Mouse (Mus musculus) CH12.LX (cell line): ENCODE data around the gene Otos. TPM values are rescaled to one million over a fixed set of nuclear protein-coding genes. Genes with fewer than 3 reads are reported as not detected.

Experiments
- DNase-seq: peaks from one replicate; pipeline ENCODE4 v3.0.0-alpha.2; 2013; ENCODE audit errors: extremely low read depth
- H3K27ac ChIP-seq: 2 replicates; pipeline ENCODE4 v1.5.1; 2012; ENCODE audit warnings: low read depth, mild to moderate bottlenecking, control low read depth, moderate library complexity; ENCODE audit not compliant: insufficient read depth
- H3K27me3 ChIP-seq: replicated peaks from 2 replicates; pipeline ENCODE3; 2012; ENCODE audit warnings: inconsistent platforms
- H3K36me3 ChIP-seq, 2 experiments: replicated peaks in 1 of 2; 2 replicates each; pipeline versions ENCODE3 to v1.6.1; 2012; ENCODE audit warnings: inconsistent platforms in 1 of 2, low read length in 1 of 2, mild to moderate bottlenecking in 1 of 2, mixed read lengths in 1 of 2, moderate library complexity in 1 of 2; ENCODE audit not compliant: control insufficient read depth in 1 of 2, insufficient read depth in 1 of 2
- H3K4me1 ChIP-seq, 2 experiments: 2 replicates each; pipeline ENCODE4 v1.6.1; 2012; ENCODE audit warnings: inconsistent platforms in 1 of 2, moderate library complexity in 1 of 2; ENCODE audit not compliant: insufficient read depth in 2 of 2, control insufficient read depth in 1 of 2
- H3K4me2 ChIP-seq: 2 replicates; pipeline ENCODE4 v1.6.1; 2012; ENCODE audit warnings: low read depth, mild to moderate bottlenecking, control low read depth; ENCODE audit not compliant: poor library complexity, insufficient read depth, severe bottlenecking
- H3K4me3 ChIP-seq, 3 experiments: fragments of 150-350 bp in 1 of 3; sonication (generic) in 1 of 3; replicated peaks in 1 of 3; 2 replicates each; pipeline versions ENCODE3 to v1.5.1; 2011 to 2012; ENCODE audit warnings: low read depth in 2 of 3, low read length in 2 of 3, mild to moderate bottlenecking in 2 of 3, moderate library complexity in 2 of 3, control low read depth in 1 of 3, improper control_type of control experiment in 1 of 3, inconsistent platforms in 1 of 3, mixed read lengths in 1 of 3; ENCODE audit not compliant: poor library complexity in 1 of 3
- H3K79me2 ChIP-seq: replicated peaks from 2 replicates; pipeline ENCODE4 v1.6.1; 2012; ENCODE audit warnings: mild to moderate bottlenecking, moderate library complexity; ENCODE audit not compliant: control insufficient read depth, poor library complexity, insufficient read depth, severe bottlenecking; ENCODE audit errors: extremely low read depth
- H3K9ac ChIP-seq: 2 replicates; pipeline ENCODE4 v1.6.1; 2012; ENCODE audit warnings: low read depth, mild to moderate bottlenecking, control low read depth, moderate library complexity; ENCODE audit not compliant: insufficient read depth
- H3K9me3 ChIP-seq: replicated peaks from 2 replicates; pipeline ENCODE3; 2012; ENCODE audit warnings: low read length, inconsistent platforms, mixed read lengths
- BHLHE40 ChIP-seq: IDR thresholded peaks from 2 replicates; pipeline ENCODE4 v1.6.1; 2011; ENCODE audit warnings: mild to moderate bottlenecking, low read depth, low read length, improper control_type of control experiment
- CTCF ChIP-seq, 2 experiments: IDR thresholded peaks in 1 of 2; conservative IDR thresholded peaks in 1 of 2; 2 replicates each; pipeline ENCODE4 v1.5.1; 2011 to 2012; ENCODE audit warnings: low read depth in 2 of 2, low read length in 2 of 2, improper control_type of control experiment in 1 of 2, inconsistent platforms in 1 of 2, mild to moderate bottlenecking in 1 of 2, moderate library complexity in 1 of 2
- E2F4 ChIP-seq: IDR thresholded peaks from 2 replicates; pipeline ENCODE4 v1.6.1; 2011; ENCODE audit warnings: low read depth, low read length, improper control_type of control experiment; ENCODE audit not compliant: insufficient replicate concordance
- ELF1 ChIP-seq: IDR thresholded peaks from 2 replicates; pipeline ENCODE4 v1.6.1; 2014; ENCODE audit warnings: low read depth, mild to moderate bottlenecking, inconsistent platforms, low read length, improper control_type of control experiment
- ETS1 ChIP-seq: conservative IDR thresholded peaks from 2 replicates; pipeline ENCODE4 v1.6.1; 2012; ENCODE audit warnings: low read depth, mild to moderate bottlenecking, inconsistent platforms, low read length, improper control_type of control experiment, moderate library complexity
- GABPA ChIP-seq: IDR thresholded peaks from 2 replicates; pipeline ENCODE4 v1.6.1; 2012; ENCODE audit warnings: low read depth, low read length, improper control_type of control experiment, inconsistent platforms; ENCODE audit not compliant: insufficient replicate concordance
- JUN ChIP-seq: IDR thresholded peaks from 2 replicates; pipeline ENCODE4 v1.6.1; 2011; ENCODE audit warnings: low read depth, mild to moderate bottlenecking, low read length, improper control_type of control experiment, moderate library complexity; ENCODE audit not compliant: insufficient read depth
- KAT2A ChIP-seq: IDR thresholded peaks from 2 replicates; pipeline ENCODE4 v1.6.1; 2012; ENCODE audit warnings: low read length, improper control_type of control experiment, inconsistent platforms; ENCODE audit not compliant: insufficient replicate concordance
- MXI1 ChIP-seq: IDR thresholded peaks from 2 replicates; pipeline ENCODE4 v1.6.1; 2011; ENCODE audit warnings: mild to moderate bottlenecking, low read depth, low read length, improper control_type of control experiment
- NELFE ChIP-seq: IDR thresholded peaks from 2 replicates; pipeline ENCODE4 v1.6.1; 2011; ENCODE audit warnings: low read depth, low read length, improper control_type of control experiment
- PAX5 ChIP-seq: IDR thresholded peaks from 2 replicates; pipeline ENCODE4 v1.6.1; 2012; ENCODE audit warnings: low read length, inconsistent platforms, mixed read lengths
- RAD21 ChIP-seq: IDR thresholded peaks from 2 replicates; pipeline ENCODE4 v1.6.1; 2011; ENCODE audit warnings: low read depth, mild to moderate bottlenecking, low read length, improper control_type of control experiment, moderate library complexity
- SIN3A ChIP-seq: IDR thresholded peaks from 2 replicates; pipeline ENCODE4 v1.6.1; 2012; ENCODE audit warnings: low read length, improper control_type of control experiment, inconsistent platforms
- TBP ChIP-seq: conservative IDR thresholded peaks from 2 replicates; pipeline ENCODE4 v1.6.1; 2011; ENCODE audit warnings: low read depth, low read length, improper control_type of control experiment
- USF1 ChIP-seq: IDR thresholded peaks from 2 replicates; pipeline ENCODE4 v1.6.1; 2014; ENCODE audit warnings: low read depth, mild to moderate bottlenecking, inconsistent platforms, low read length, improper control_type of control experiment
- USF2 ChIP-seq: conservative IDR thresholded peaks from 2 replicates; pipeline ENCODE4 v1.6.1; 2011; ENCODE audit warnings: low read depth, low read length, improper control_type of control experiment
- dilution Hi-C: fragments of 300-500 bp; cut with MboI; formaldehyde crosslinking; loops from 2 replicates; pipeline ENCODE4 v1.14.3; 2020; ENCODE audit warnings: low sequenced_read_pairs; ENCODE audit not compliant: extremely low pct_unique_long_range_greater_than_20kb, extremely low pct_ligation_motif_present
- in situ Hi-C: fragments of 300-500 bp; cut with MboI; formaldehyde crosslinking; loops from 3 replicates; pipeline ENCODE4 v1.14.3; 2019; ENCODE audit warnings: low sequenced_read_pairs, low pct_ligation_motif_present, low pct_unique_long_range_greater_than_20kb, mixed read lengths
- polyA plus RNA-seq: library from polyadenylated mRNA; unstranded; fragments of >175 nt; gene quantifications from 2 replicates; pipeline ENCODE4 v1.2.1, GENCODE M21; 2012; ENCODE audit warnings: low read depth; ENCODE audit not compliant: insufficient read length
- total RNA-seq, 2 experiments: library from RNA; depleted of rRNA; stranded (reverse); fragments of 300-350 nt in 1 of 2; fragments of >200 nt in 1 of 2; gene quantifications; 2 replicates each; pipeline ENCODE4 v1.2.3; 2012 to 2014

The Otos gene
- total and polyA plus RNA-seq, 3 experiments, result 0.24 TPM; not detected in 2

GRCm38 (mm10) chr1:92673258-92673782 lies 24.7 kb upstream of the Otos start:
- Histone ChIP-seq H3K9me3 (no peaks in the 10 kb centered on the region), H3K4me1 (peaks cover 0 to 3% of the 10 kb centered on the region in 2 experiments; a peak in 1 of 4 replicates), H3K4me3 (no peak overlapping the region), H3K36me3 (no peaks in the 10 kb centered on the region), H3K27me3 (peaks cover 95% of the 10 kb centered on the region), H3K79me2 (no peaks in the 10 kb centered on the region), H3K9ac (no peak overlapping the region), H3K27ac (no peak overlapping the region), H3K4me2 (no peak overlapping the region)
- in situ Hi-C loops, result no loop called here
- TF ChIP-seq NELFE (no peak), BHLHE40 (no peak), RAD21 (no peak), SIN3A (no peak), CTCF (conservative IDR thresholded peaks at IDR 0.05 in 1 of 2, IDR thresholded peaks at IDR 0.05 in 1 of 2; ENCODE audit: low read depth in 2 of 2, low read length in 2 of 2) (no peak), MXI1 (no peak), GABPA (no peak), USF1 (no peak), ETS1 (no peak), E2F4 (no peak), KAT2A (no peak), PAX5 (no peak)
- no peak for DNase-seq
- dilution Hi-C loops, result no loop called here

GRCm38 (mm10) chr1:92671326-92671725 lies 22.7 kb upstream of the Otos start:
- in situ Hi-C loops, result no loop called here
- DNase-seq, result no peak
- Histone ChIP-seq H3K36me3 (no peaks in the 10 kb centered on the region), H3K27ac (no peak overlapping the region), H3K4me1 (no peaks in the 10 kb centered on the region), H3K27me3 (peaks cover 100% of the 10 kb centered on the region), H3K9ac (no peak overlapping the region), H3K4me3 (no peak overlapping the region), H3K9me3 (no peaks in the 10 kb centered on the region), H3K4me2 (no peak overlapping the region), H3K79me2 (no peaks in the 10 kb centered on the region)
- TF ChIP-seq KAT2A, result no peak
- no peak for TF ChIP-seq TBP
- TF ChIP-seq ELF1, result no peak
- no peak for TF ChIP-seq BHLHE40
- TF ChIP-seq USF2, result no peak
- no peak for TF ChIP-seq JUN
- TF ChIP-seq E2F4, result no peak
- TF ChIP-seq USF1, result no peak
- dilution Hi-C loops, result no loop called here
